In the genomic region with DNA sequence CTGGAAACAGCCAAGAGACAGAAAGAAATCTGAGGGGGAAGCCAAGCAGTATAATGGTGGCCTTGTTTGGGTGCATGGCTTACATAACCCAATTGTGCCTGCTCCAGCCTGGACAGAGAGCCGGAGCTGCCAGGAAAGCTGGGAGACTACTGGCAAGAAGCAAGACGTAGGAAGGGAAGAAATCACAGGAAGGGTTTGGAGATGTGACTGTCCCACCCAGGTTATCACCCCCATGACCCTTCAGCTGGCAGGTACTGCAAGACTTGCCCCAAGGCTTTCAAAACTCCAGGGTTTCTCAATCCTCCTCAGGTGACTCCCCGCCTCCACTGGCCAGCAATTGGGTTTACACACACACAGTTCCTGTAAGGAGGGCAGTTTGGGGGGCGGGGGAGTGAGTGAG, we compare ENCODE assay signal across 11 mouse cellular contexts. TPM values are rescaled to one million over a fixed set of nuclear protein-coding genes. Genes with fewer than 3 reads are reported as not detected.
DNase-seq lines count a peak whose midpoint lies in the region; ATAC-seq and TF ChIP-seq lines count a peak whose summit lies in the region.
"Had no signal": no experiment of that assay in that cellular context is flagged by ENCODE, and none has a peak within 500 bp of the region (broad histone marks: within the 10 kb centered on the region; RNA-seq: fewer than 3 reads in every experiment).

A gene (plus strand): TSS at position 152 of the 400 bp plus-strand sequence.

- WGBS in embryonic facial prominence, embryonic 14.5 days, result 40% methylated on average over 4 of the region's 4 CpGs
- 52% methylated on average over 4 of the region's 4 CpGs for WGBS in lung, adult 2 months

- no peaks in the 10 kb centered on the region for H3K9me3 ChIP-seq in embryonic facial prominence, embryonic 14.5 days (ENCODE audit: control insufficient read depth, low read length)
- H3K9me3 ChIP-seq: heart, embryonic 15.5 days; midbrain, embryonic 10.5 days; stomach, embryonic 15.5 days had no signal

- H3K4me3 ChIP-seq in embryonic facial prominence, embryonic 14.5 days (ENCODE audit: low read depth, low read length), result no peak within 1 kb of the TSS
- H3K4me3 ChIP-seq in lung, adult 2 months (replicated peaks; ENCODE audit: extremely low read depth, low read depth, low read length), result peak within 1 kb of the TSS; percentile 49
- H3K4me3 ChIP-seq: heart, embryonic 15.5 days; midbrain, embryonic 10.5 days; stomach, embryonic 15.5 days had no signal

- DNase-seq in adrenal gland, postnatal 14 days, result peak; percentile 32
- no peak for DNase-seq in adrenal gland, postnatal 25 days
- no peak for DNase-seq in layer of hippocampus, adult 18-20 months (ENCODE audit: low spot score in 2 of 2)
- no peak for DNase-seq in layer of hippocampus, adult 9-10 months (ENCODE audit: low spot score)
- DNase-seq in embryonic facial prominence, embryonic 14.5 days (ENCODE audit: low spot score), result no peak
- peak; percentile 57 for DNase-seq in lung, adult 2 months
- DNase-seq in urinary bladder, postnatal 4 days (ENCODE audit: low spot score in 2 of 2), result no peak
- DNase-seq in right cerebral cortex, postnatal 4 days, result no peak

- no peak within 1 kb of the TSS for H3K27ac ChIP-seq in embryonic facial prominence, embryonic 14.5 days (replicated peaks; ENCODE audit: low read depth, low read length)
- H3K27ac ChIP-seq: heart, embryonic 15.5 days; midbrain, embryonic 10.5 days; stomach, embryonic 15.5 days had no signal

- H3K4me1 ChIP-seq in embryonic facial prominence, embryonic 14.5 days (ENCODE audit: control insufficient read depth, insufficient read depth, low read length), result peaks cover 7% of the 10 kb centered on the region; the same call in 1 of the 2 replicates
- no peaks in the 10 kb centered on the region for H3K4me1 ChIP-seq in lung, adult 2 months (ENCODE audit: control insufficient read depth, insufficient read depth, low read length)
- H3K4me1 ChIP-seq: heart, embryonic 15.5 days; stomach, embryonic 15.5 days had no signal

- H3K4me2 ChIP-seq in embryonic facial prominence, embryonic 14.5 days (ENCODE audit: low read depth, low read length), result no peak within 1 kb of the TSS
- H3K4me2 ChIP-seq: heart, embryonic 15.5 days; stomach, embryonic 15.5 days had no signal

- H3K27me3 ChIP-seq in embryonic facial prominence, embryonic 14.5 days (replicated peaks; ENCODE audit: control insufficient read depth, insufficient read depth, low read length), result no peaks in the 10 kb centered on the region
- H3K27me3 ChIP-seq: heart, embryonic 15.5 days; stomach, embryonic 15.5 days had no signal

- no peaks in the 10 kb centered on the region for H3K36me3 ChIP-seq in embryonic facial prominence, embryonic 14.5 days (ENCODE audit: control insufficient read depth, insufficient read depth, low read length)
- H3K36me3 ChIP-seq: heart, embryonic 15.5 days; midbrain, embryonic 10.5 days; stomach, embryonic 15.5 days had no signal

- TF ChIP-seq POLR2A in lung, adult 2 months (IDR thresholded peaks at IDR 0.05; ENCODE audit: borderline replicate concordance, extremely low read depth, low read depth, low read length), result no peak

- TF ChIP-seq CTCF in lung, adult 2 months (IDR thresholded peaks at IDR 0.05; ENCODE audit: insufficient read depth, low read length), result no peak

- ATAC-seq in embryonic facial prominence, embryonic 14.5 days (ENCODE audit: low read depth), result no peak

- no peak within 1 kb of the TSS for H3K9ac ChIP-seq in embryonic facial prominence, embryonic 14.5 days (ENCODE audit: low read depth, low read length)
- H3K9ac ChIP-seq: heart, embryonic 15.5 days; stomach, embryonic 15.5 days had no signal

RNA-seq across cellular contexts. Expression of the gene that starts here (rescaled TPM):
- total RNA-seq in adrenal gland, postnatal 14 days (2021), result 1.1 and 1.2 TPM in 2 replicates
- 1.5 and 1.7 TPM in 2 replicates for total RNA-seq in adrenal gland, postnatal 25 days (2021)
- 10 to 100 TPM; 17.2 to 22.4 TPM for total RNA-seq in layer of hippocampus, adult 18-20 months (2021)
- 23.3 and 27.0 TPM in 2 replicates for polyA plus RNA-seq in embryonic facial prominence, embryonic 14.5 days (2014; fragmentation: Nextera tagmentation; extraction: Ambion mirVana)
- 1,144 and 1,277 TPM in 2 replicates for polyA plus RNA-seq in lung, adult 2 months (2012; rRNA removed)

Comparison
In these comparisons a context has a peak if more than half of its experiments do, and no peak if none do; other contexts are left out.
1. RNA of the gene that starts here (polyA plus RNA-seq): 1,144 to 1,277 TPM in lung, adult 2 months; 23.3 to 27.0 TPM in embryonic facial prominence, embryonic 14.5 days; every median in the first group is over 10 times any median in the second.
2. DNase-seq: peak in adrenal gland, postnatal 14 days (single experiment) and lung, adult 2 months (single experiment); none in adrenal gland, postnatal 25 days (single experiment), layer of hippocampus, adult 18-20 months (0 of 2), layer of hippocampus, adult 9-10 months (single experiment), embryonic facial prominence, embryonic 14.5 days (single experiment), urinary bladder, postnatal 4 days (0 of 2) and right cerebral cortex, postnatal 4 days (single experiment).